Mouse (Mus musculus): ENCODE measurements around the gene Gm11444.

- no peak for TF ChIP-seq POU5F1 (IDR thresholded peaks at IDR 0.05; ENCODE audit: borderline replicate concordance, low read length)
- TF ChIP-seq NANOG (IDR thresholded peaks at IDR 0.05; ENCODE audit: borderline replicate concordance, low read length), result no peak
Observed at GRCm38 (mm10) chr11:85896335-85896985, 46.3 kb upstream of the Gm11444 start.
